Mouse (Mus musculus) cerebellum, adult 9-11 months (tissue): ENCODE results near the gene Dnajc17.

Source experiments
- DNase-seq: peaks from one replicate; pipeline ENCODE4 v3.0.0; 2022

Gene Dnajc17

GRCm38 (mm10) chr2:119208344-119209175, at the start of gene Dnajc17, which contains the start of gene Zfyve19:
TSS of gene Dnajc17 (minus strand) at chr2:119208795.
TSS of gene Zfyve19 (plus strand) at chr2:119208617.
- DNase-seq, result peak; percentile 96

- DNase-seq, result no peak
These were observed 46.4 kb upstream of the Dnajc17 start for GRCm38 (mm10) chr2:119254976-119255375.

- peak; percentile 85 for DNase-seq
These were observed 42.4 kb upstream of the Dnajc17 start for GRCm38 (mm10) chr2:119250826-119251478.

- DNase-seq, result peak; percentile 18
These were observed 41.8 kb upstream of the Dnajc17 start for GRCm38 (mm10) chr2:119250377-119250776.

DNA sequence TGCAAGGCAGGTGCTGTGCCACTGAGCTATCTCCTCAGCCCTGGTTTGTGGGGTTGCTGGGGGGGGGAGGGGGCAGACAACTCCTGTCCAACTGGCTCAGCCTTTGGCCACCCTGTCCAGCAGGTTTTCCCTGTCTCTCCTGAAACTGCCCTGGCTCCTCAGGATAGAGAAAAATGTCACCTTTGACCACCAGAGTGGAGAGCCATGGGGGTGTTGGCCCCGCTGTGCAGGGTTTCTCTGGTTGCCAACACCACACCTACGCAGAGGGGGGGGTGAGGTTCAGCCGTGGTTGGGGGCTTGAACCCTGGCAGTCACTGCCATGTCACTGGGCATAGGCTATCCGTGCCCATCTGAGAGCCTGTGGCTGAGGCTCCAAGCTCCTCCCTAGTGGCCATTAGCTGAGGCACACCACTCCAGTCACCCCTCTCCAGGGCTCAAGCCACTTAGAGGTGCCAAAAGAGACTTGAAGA, 41.0 kb upstream of the Dnajc17 start:
- no peak for DNase-seq

DNA sequence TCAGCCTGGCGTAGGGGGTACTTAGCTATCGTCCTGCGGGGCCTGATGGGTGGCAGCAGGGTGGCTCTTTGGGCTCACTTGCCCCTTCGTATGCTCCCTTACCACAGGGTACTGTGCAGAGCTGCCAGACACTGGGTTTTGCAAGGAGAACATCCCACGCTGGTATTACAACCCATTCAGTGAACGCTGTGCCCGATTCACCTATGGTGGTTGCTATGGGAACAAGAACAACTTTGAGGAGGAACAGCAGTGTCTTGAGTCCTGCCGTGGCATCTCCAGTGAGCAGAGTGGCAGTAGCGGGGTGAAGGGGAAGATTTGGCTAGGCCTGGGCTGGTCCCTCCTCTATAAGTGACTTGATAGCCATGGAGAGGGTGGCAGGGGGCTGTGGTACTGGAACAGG, 39.3 kb upstream of the Dnajc17 start:
- no peak for DNase-seq

DNA sequence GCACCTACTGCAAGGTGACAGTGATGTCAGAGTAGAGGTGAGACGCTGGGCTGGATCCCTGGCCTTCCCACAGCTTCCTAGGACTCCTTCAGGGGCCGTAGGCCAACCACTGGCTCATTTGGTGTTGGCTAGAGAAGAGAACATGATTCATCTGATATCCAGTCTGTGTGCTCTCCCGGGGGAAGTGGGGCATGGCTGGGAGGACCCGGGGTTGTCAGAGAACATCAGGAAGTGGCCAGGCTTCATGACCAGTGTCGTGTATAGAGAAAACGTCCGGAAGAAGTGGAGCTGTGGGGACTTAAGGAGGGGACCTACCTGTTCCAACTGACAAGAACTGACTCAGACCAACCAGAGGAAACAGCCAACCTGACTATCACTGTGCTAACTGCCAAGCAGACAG, 36.7 kb upstream of the Dnajc17 start:
- no peak for DNase-seq

DNA sequence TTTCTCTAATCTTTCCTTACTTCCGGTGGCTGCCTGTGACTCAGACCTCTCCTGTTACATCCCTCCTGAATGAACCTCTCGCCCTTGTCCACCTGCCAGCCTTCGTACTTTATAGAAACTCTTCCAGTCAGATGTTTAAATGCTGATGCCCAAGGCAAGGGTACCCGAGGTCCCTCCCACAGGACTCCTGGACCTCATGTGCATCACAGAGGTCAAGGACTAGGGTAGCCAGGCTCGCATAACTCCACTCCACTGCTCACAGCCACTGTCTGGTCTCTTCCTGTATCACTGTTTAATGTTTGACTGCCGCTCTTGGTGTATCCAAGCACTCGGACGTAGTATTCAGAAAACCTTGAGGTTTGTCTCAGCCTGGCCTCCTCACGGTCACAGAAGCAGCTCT, 34.0 kb upstream of the Dnajc17 start:
- DNase-seq, result no peak

- no peak for DNase-seq
These were observed 32.2 kb upstream of the Dnajc17 start for GRCm38 (mm10) chr2:119240819-119241186.

GRCm38 (mm10) chr2:119240075-119240818, 31.7 kb upstream of the Dnajc17 start:
- no peak for DNase-seq

DNA sequence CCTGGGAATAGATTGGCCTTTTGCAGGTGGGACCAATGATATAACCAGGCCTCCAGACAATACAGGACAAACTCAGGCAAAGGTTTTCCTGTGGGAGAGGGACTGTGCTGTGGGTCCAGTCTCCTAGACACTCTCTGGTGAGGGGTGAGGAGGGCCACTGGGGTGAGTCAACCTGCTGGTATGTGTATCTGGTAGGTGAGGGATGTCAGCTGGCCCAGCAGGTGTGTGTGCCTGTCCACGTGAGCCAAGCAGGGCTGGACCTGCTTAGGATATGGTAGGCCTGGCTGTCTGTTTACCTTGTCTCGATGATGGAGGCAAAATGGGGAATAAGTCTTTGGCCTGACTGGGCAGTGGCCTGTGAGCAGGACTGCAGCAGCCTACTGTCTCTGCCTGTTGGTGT, 30.1 kb upstream of the Dnajc17 start:
- DNase-seq, result no peak

GRCm38 (mm10) chr2:119237871-119238220, 29.3 kb upstream of the Dnajc17 start:
- no peak for DNase-seq

- DNase-seq, result no peak
These were observed 28.7 kb upstream of the Dnajc17 start, which contains the start of gene Spint1 for GRCm38 (mm10) chr2:119237210-119237870. TSS of gene Spint1 (plus strand) at chr2:119237362.

DNA sequence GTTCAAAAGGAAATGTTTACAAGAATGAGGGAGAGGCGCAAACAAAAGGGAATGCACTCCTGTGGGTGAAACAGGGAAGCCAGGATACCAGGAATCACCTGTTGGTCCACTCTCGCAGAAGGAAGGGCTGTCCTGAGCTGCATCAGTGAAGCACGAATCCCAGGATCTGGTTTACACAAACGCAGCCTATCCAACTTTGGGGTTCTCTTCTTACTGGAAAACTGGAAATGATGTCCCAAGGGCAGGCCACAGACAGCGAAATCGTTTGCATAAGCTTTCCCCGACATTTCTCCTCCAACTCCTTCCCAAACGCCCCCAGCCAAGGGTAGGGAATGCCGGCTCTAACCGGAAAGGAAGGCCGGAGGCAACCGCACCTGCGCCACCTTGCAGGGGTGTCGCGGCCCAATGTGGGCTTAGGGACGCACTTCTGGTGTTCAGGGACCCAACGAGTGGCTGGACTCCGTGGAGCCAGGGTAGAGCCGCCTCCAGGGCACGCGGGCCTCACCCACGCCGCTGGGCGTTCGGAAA, 28.2 kb upstream of the Dnajc17 start:
- DNase-seq, result no peak

DNA sequence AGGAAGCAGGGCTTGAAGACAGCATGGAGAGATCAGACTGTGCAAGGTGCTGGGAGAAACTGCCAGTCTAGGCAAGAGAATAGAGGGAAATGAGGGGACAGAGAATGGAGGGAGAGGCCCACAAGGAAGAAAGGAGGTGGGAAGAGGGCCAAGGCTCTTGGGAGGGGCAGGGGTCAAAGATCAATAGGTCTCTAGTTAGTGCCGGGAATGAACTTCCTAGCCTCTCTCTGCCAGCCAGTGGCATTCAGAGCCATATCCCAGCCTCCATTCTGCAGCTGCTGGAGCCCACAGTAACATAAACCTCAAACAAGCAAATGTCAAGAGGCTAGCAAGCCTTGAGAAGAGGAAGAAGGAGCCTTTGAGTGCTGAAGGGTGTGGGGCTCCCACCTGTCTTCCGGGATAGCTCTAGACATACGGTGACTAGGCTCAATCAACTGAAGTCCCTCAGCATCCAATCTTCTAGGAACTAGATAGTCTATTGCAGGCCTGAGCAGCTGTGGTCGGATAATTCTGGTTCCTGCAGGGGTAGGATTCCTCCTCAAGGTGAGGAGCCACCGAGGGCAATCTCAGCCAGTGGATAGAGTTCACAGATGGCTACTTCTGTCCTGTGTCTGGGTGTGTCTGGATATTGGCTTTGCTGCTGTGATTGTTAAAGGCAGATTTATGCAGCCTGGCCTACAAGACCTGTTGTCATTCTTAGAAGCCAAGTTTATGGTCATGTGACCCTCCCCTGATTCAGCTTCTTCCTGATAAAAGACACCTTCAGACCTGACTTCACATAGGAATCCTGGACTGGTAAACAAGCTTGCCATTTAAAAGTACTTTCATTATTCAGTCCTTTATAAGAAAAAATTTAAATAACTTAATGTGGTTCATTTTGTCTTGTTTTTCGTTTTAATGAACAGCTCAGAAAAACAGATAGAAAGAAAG, 21.4 kb upstream of the Dnajc17 start, which contains the start of gene Ppp1r14d:
TSS of gene Ppp1r14d (minus strand) at position 132 of the 930 bp plus-strand sequence.
- no peak for DNase-seq

DNA sequence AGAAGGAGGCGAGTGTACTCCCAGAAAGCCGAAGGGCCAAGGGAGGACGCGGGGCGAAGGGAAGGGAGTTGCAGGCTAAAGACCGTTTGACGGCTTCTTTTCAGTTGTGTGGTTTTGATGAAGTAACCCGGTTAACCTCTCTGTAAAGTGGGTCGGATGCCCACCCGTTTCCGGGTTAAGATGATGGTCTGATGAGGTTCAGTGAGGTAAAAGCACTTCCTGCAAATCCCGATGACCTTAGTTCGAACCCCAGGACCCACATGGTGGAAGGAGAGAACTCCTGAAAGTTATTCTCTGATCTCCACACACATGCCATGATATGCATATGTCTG, 547 bp upstream of the Dnajc17 start:
- DNase-seq, result no peak

GRCm38 (mm10) chr2:119207961-119208343, 643 bp downstream of the Dnajc17 start:
- DNase-seq, result no peak

GRCm38 (mm10) chr2:119203871-119204460, 4.6 kb downstream of the Dnajc17 start:
- no peak for DNase-seq

DNA sequence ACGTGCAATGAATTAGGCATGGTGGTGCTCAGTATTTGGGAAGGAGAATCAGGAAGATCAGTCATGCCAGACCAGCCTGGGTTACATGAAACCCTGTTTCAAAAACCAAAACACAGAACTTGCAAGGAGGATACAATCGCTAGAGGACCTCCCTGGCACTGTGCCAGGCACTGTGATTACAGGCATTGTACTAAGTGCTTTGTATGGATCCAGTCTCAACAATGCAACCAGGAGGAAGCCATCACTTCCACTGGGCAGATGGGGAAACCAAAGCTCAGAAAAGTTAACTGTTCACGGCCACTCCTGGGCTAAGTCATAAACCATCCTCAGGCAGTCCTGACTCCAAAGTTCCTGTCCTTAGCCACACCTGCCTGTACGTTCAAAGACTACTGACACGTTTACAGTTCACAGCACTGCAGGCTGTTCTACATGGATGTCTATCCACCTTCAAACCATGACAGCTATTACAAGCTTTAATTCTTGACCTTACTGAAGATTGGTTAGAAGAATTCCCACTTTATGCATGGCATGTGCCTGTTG, 5.6 kb downstream of the Dnajc17 start:
- no peak for DNase-seq

- no peak for DNase-seq
These were observed 9.7 kb downstream of the Dnajc17 start for GRCm38 (mm10) chr2:119198934-119199333.

- no peak for DNase-seq
These were observed 10.5 kb downstream of the Dnajc17 start for GRCm38 (mm10) chr2:119198049-119198448.
